Mouse (Mus musculus): ENCODE measurements at regions not wholly inside any gene's neighbourhood (a gene's known extent, or its start where the extent isn't known, plus 50 kb on each side); places are given as distances from the start of the nearest gene placed in this dataset.
A peak's percentile ranks its signal among the peaks of the same experiment; 100 is the strongest.

DNA sequence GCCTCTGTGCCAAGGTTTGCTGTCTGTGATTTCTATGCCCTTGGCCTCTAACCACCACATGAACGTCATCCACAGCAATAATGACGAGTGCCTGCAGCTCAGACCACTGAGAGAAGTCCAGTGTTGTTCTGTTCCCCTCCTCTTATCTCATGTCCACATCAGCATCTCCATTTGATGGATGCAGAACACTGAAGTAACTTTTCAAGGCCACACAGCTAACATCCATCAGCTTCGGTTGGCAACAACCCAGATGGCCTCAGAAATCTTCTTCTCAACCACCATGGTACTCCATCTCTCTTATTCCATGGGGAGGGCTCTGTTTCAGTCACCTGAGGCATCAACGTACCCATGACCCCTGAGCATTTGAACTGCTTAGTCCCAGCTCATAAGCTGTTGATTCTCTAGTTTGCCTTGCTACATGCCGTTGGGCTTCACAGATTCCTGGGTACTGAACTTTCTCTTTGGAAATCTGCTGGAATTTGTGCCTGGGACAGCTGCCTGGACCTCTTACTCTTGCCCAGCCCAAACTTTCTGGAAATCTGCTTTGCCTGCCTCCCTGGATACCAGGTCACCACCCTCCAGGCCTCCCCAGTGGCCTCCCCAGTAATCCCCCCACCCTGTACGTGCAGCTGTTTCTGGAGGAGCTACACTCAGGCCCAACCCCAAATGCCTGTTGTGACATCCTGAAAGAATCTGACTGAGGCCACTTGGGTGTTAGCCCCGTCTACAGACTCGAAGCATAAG lies 94.1 kb upstream of the Fggy start:
- ATAC-seq, result no peak
- Histone ChIP-seq H3K27ac (0 out of 2 replicates have a peak overlapping the region, but pooled peaks have one; percentile 13), H3K4me2 (replicated peaks) (no peak overlapping the region), H3K27me3 (replicated peaks) (no peaks in the 10 kb centered on the region), H3K4me3 (replicated peaks) (no peak overlapping the region), H3K36me3 (no peaks in the 10 kb centered on the region), H3K9me3 (no peaks in the 10 kb centered on the region), H3K9ac (no peak overlapping the region), H3K4me1 (replicated peaks) (no peaks in the 10 kb centered on the region)
- 74% methylated on average over 8 of the region's 8 CpGs for WGBS

DNA sequence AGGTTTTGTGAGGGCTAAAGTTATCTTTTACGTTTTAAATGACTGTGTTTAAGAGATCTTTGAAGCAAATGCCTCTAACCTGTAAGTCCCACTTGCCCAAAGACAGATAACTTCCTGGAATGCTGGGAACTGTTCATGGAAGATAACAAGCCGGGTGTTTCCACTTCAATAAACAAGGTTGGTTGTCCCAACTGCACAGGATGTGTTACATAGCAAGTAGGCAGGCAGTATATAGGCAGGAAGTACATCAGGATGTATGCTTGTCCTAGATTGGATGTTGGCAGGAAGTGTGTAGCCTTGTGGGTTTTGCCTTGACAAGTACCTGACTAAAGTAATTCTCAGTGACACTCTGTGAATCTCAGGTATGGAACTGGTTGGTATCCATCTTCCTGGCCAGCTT lies 90.7 kb upstream of the Fggy start:
- Histone ChIP-seq H3K9me3 (no peaks in the 10 kb centered on the region), H3K36me3 (no peaks in the 10 kb centered on the region), H3K9ac (no peak overlapping the region), H3K27me3 (replicated peaks) (no peaks in the 10 kb centered on the region), H3K4me3 (replicated peaks) (no peak overlapping the region), H3K4me2 (replicated peaks) (no peak overlapping the region), H3K4me1 (replicated peaks) (no peaks in the 10 kb centered on the region), H3K27ac (no peak overlapping the region)
- no peak for ATAC-seq
- WGBS, result 22% methylated on average over 2 of the region's 2 CpGs

DNA sequence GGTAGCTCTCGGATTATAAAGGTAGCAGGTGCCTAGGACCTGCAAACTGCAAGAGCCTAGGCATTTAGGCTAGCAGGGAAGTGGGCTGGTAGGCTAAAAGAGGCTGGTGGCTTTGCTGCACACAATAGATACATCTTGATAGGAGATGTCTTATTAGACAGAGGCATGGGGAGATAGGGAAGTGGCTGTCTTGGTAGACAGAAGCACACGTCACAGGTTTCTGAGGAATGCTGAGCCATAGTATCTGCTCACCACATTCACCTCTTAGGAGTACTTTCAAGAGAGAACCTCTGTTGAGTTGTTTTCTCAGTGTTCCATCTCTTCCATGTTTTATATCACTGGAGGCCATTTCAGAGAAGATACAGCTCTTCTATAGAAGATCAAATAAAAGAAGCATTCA lies 89.8 kb upstream of the Fggy start:
- no peak overlapping the region for H3K9ac ChIP-seq
- no peaks in the 10 kb centered on the region for H3K27me3 ChIP-seq (replicated peaks)
- no peak overlapping the region for H3K27ac ChIP-seq
- WGBS, result 87% methylated on average over 2 of the region's 2 CpGs
- H3K4me1 ChIP-seq (replicated peaks), result no peaks in the 10 kb centered on the region
- no peaks in the 10 kb centered on the region for H3K9me3 ChIP-seq
- no peak overlapping the region for H3K4me3 ChIP-seq (replicated peaks)
- no peak for ATAC-seq
- no peaks in the 10 kb centered on the region for H3K36me3 ChIP-seq
- H3K4me2 ChIP-seq (replicated peaks), result no peak overlapping the region

DNA sequence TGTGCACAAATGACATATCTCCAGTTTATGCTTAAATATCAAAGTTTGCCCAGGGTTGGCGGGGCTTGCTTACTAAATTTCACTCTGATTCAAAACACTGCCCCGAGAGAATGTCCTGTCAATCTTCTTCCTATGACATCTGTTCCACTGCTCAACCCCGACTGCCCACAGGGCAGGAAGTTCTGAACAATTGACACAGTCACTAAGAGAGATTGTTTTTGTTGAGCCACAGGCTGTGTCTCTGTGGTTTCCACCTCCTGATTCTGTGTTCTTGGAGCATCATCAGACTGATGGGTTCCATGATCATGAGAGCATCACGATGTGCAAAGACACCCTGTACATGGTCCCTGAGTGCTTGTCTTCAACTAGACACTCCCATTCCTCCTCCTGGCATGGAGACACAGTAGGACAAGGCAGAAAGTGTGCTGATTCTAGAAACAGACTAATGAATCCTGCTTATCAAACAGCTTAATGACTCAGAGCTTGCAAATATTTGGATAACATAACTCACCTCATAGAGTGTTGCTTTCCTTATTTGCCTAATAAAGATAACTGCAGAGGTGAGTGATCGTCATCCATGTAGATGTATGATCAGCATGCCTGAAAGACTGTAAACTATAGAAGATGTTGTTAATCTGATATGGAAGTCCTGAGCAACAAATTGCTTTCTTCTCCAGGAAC lies 82.4 kb upstream of the Fggy start:
- ATAC-seq, result no peak
- H3K27ac ChIP-seq, result no peak overlapping the region
- H3K9me3 ChIP-seq, result no peaks in the 10 kb centered on the region
- no peak overlapping the region for H3K4me3 ChIP-seq (replicated peaks)
- H3K4me2 ChIP-seq (replicated peaks), result no peak overlapping the region
- H3K27me3 ChIP-seq (replicated peaks), result no peaks in the 10 kb centered on the region
- WGBS, result 73% methylated on average over 5 of the region's 5 CpGs
- H3K4me1 ChIP-seq (replicated peaks), result no peaks in the 10 kb centered on the region
- no peak overlapping the region for H3K9ac ChIP-seq
- H3K36me3 ChIP-seq, result no peaks in the 10 kb centered on the region

DNA sequence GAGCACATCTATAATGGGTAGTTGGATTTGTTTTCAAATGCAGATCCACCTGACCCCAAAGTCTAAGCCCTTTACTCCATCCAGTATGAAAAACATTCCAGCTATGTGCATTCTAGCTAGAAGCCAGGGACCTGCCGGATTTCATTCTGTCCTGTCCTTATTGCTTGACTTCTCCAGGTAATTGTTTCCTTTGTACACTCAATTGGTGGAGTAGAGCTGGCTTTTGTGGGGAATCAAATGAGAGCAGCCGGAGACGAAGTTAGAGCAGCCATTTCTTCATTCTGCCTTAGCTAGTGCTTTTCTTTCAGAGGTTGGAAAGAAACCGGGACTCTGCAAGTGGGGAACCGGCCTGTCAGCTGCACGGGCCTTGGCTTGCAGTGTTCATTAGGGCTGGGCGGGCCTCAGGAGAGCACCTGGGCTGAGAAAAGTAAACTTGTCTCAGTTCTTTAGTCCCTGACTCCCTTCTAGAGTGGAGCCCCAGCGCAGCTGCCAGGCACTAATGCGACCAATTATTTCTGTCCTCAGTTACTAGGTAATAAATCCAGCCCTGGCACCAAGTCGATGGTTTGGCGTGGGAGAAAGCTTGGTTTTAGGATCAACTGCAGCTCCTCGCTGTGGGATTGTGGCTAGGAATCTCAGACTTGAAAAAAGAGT lies 81.1 kb upstream of the Fggy start:
- no peak for ATAC-seq
- 48% methylated on average over 12 of the region's 12 CpGs for WGBS
- H3K27me3 ChIP-seq (replicated peaks), result no peaks in the 10 kb centered on the region
- H3K4me2 ChIP-seq (replicated peaks), result no peak overlapping the region
- H3K9ac ChIP-seq, result no peak overlapping the region
- H3K4me1 ChIP-seq (replicated peaks), result no peaks in the 10 kb centered on the region
- H3K27ac ChIP-seq, result no peak overlapping the region
- H3K36me3 ChIP-seq, result no peaks in the 10 kb centered on the region
- no peak overlapping the region for H3K4me3 ChIP-seq (replicated peaks)
- no peaks in the 10 kb centered on the region for H3K9me3 ChIP-seq

DNA sequence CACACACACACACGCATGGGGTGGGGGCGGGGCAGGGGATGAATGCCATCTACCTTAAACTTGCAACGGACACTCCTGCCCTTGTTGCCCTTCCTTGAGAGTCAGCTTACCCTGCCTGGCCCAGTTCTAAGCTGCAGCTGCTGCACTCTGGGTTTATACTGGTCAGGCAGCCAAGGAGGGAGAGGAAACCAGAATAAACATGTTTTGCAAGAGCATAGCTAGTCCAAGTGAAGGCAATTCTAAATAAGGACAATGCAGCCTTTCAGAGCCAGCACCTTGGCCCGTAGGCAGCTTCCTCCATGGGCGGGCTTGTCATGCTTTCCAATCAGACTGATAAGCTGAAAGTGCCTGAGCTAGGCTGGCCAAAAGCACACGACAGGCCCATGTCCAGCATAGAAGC lies 73.7 kb upstream of the Fggy start:
- Histone ChIP-seq H3K9me3 (no peaks in the 10 kb centered on the region), H3K4me1 (replicated peaks) (peaks cover 12% of the 10 kb centered on the region; the same call in 1 of the 2 replicates), H3K27me3 (replicated peaks) (no peaks in the 10 kb centered on the region), H3K9ac (no peak overlapping the region), H3K4me3 (replicated peaks) (no peak overlapping the region), H3K36me3 (no peaks in the 10 kb centered on the region), H3K27ac (peak overlapping the region; percentile 51; the same call in 1 of the 2 replicates), H3K4me2 (replicated peaks) (no peak overlapping the region)
- 37% methylated on average over 6 of the region's 6 CpGs for WGBS
- peak; percentile 80 for ATAC-seq

DNA sequence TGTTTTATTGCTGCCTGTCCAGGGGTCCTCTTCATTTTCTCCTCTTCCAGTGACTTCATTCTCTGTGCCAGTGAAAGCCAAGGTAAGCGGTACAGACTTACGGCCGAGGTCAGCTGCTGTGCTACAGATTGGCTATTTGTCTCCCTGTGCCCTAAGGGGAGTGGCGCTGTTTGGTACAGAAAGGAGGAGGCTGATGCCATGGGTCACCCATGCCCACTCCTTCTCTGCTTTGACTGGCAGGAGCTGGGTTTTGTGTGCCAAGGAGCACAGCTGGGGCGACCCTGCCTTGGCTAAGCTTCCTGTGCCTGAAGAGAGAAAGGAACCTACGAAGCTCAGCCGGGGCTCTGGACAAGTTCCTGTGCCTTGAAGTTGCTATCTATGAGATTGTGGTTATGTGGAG lies 70.0 kb upstream of the Fggy start:
- Histone ChIP-seq H3K27ac (no peak overlapping the region), H3K36me3 (no peaks in the 10 kb centered on the region), H3K27me3 (replicated peaks) (no peaks in the 10 kb centered on the region), H3K9ac (no peak overlapping the region), H3K4me2 (replicated peaks) (no peak overlapping the region), H3K4me3 (replicated peaks) (no peak overlapping the region), H3K4me1 (replicated peaks) (peaks cover 10% of the 10 kb centered on the region; the same call in 1 of the 2 replicates), H3K9me3 (no peaks in the 10 kb centered on the region)
- no peak for ATAC-seq
- 63% methylated on average over 7 of the region's 7 CpGs for WGBS

DNA sequence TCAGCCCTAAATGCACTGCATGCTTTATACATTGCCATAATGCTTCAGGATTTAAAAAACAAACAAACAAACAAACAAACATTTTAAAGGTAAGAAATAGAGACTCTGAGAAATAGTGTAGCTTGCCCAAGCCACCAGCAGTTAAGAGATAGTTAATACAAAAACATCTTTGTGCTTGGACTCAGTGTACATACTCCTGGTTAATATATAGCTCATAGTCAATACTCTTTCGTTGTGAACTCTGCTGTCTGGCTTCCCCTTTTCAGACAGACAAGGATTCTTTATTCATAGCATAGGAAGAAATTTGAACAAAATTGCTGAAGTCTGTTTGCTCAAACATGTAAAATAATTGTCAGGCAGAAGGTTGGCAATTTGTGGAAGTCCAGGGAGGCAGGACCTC lies 69.3 kb upstream of the Fggy start:
- Histone ChIP-seq H3K4me2 (replicated peaks) (no peak overlapping the region), H3K36me3 (no peaks in the 10 kb centered on the region), H3K9me3 (no peaks in the 10 kb centered on the region), H3K27me3 (replicated peaks) (no peaks in the 10 kb centered on the region), H3K4me3 (replicated peaks) (no peak overlapping the region), H3K9ac (no peak overlapping the region), H3K4me1 (replicated peaks) (peaks cover 8% of the 10 kb centered on the region; the same call in 1 of the 2 replicates), H3K27ac (peak overlapping the region; percentile 42; the same call in 1 of the 2 replicates)
- 29% methylated on average over 1 of the region's 1 CpGs for WGBS
- peak; percentile 68 for ATAC-seq

DNA sequence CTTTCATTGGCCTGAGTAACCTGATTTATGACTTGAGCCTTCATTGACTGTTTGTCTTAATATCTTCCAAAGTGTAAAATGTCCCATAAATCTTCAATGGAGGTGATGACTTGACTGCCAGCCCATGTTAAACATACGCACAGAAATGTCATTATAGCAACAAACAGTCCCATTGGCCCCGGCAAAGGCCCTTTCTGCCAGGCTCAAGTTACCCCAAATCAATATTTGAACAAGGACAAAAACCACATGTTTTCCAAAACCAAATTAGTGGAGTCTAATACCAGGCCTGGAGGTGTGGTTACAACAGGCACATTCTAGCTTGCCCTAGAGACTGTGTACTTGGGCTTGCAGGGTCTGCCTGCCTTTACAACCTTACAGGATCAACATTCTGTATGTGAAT lies 68.2 kb upstream of the Fggy start:
- Histone ChIP-seq H3K4me3 (replicated peaks) (no peak overlapping the region), H3K27me3 (replicated peaks) (no peaks in the 10 kb centered on the region), H3K36me3 (no peaks in the 10 kb centered on the region), H3K9me3 (no peaks in the 10 kb centered on the region), H3K4me2 (replicated peaks) (no peak overlapping the region), H3K27ac (no peak overlapping the region), H3K9ac (no peak overlapping the region), H3K4me1 (replicated peaks) (peaks cover 3% of the 10 kb centered on the region; the same call in 1 of the 2 replicates)
- 50% methylated on average over 2 of the region's 2 CpGs for WGBS
- ATAC-seq, result 0 out of 2 replicates have a peak, but pooled peaks have one; percentile 29

DNA sequence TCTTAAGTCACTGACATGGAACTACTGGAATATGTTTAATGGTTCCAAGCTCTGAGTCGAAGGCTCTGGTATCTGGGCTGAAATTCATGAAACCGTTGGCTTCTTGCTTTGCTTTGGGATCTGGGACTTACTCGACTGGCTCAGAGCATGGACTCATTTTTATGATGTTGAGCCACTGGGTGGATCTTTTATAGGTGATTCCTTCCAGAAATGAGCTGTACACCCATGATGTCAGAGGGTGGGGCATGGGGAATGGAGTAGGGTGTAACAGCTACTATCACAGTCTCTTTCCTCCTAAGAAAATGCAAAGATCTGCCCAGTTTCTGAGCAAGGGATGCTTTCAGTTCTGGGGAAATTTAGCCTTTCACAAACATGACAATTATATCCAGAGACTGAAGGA lies 57.0 kb upstream of the Fggy start:
- no peak overlapping the region for H3K27ac ChIP-seq

DNA sequence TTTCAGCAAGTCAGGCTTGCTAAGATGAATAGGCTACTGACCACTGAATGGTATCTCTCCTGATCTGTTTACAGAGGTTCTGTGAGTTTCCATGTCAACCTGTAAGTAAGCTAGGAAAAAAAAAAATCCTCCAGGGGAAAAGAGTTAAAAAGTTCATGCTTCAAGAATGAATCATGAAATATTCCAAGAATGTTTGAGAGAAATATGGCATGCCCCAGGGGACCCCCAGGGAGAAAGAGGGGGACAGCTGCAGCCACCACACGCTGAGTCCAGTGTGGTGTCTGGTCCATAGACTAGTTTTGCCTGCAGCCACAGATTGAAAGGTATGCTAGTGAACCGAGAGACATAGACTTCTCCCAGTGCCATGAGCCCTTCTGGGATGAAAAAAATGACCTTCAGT lies 56.1 kb upstream of the Fggy start:
- H3K4me3 ChIP-seq (replicated peaks), result no peak overlapping the region
- H3K9me3 ChIP-seq, result no peaks in the 10 kb centered on the region
- no peak overlapping the region for H3K9ac ChIP-seq
- 56% methylated on average over 2 of the region's 2 CpGs for WGBS
- no peak overlapping the region for H3K4me2 ChIP-seq (replicated peaks)
- H3K4me1 ChIP-seq (replicated peaks), result no peaks in the 10 kb centered on the region
- H3K27ac ChIP-seq, result no peak overlapping the region
- no peaks in the 10 kb centered on the region for H3K27me3 ChIP-seq (replicated peaks)
- no peaks in the 10 kb centered on the region for H3K36me3 ChIP-seq
- ATAC-seq, result no peak

More for the DNA sequence above, 57.0 kb upstream of the Fggy start:
- H3K27me3 ChIP-seq (replicated peaks), result no peaks in the 10 kb centered on the region
- no peaks in the 10 kb centered on the region for H3K4me1 ChIP-seq (replicated peaks)
- no peak overlapping the region for H3K9ac ChIP-seq
- H3K9me3 ChIP-seq, result no peaks in the 10 kb centered on the region
- no peaks in the 10 kb centered on the region for H3K36me3 ChIP-seq
- no peak for ATAC-seq
- no peak overlapping the region for H3K4me3 ChIP-seq (replicated peaks)
- 78% methylated on average over 3 of the region's 3 CpGs for WGBS
- H3K4me2 ChIP-seq (replicated peaks), result no peak overlapping the region

DNA sequence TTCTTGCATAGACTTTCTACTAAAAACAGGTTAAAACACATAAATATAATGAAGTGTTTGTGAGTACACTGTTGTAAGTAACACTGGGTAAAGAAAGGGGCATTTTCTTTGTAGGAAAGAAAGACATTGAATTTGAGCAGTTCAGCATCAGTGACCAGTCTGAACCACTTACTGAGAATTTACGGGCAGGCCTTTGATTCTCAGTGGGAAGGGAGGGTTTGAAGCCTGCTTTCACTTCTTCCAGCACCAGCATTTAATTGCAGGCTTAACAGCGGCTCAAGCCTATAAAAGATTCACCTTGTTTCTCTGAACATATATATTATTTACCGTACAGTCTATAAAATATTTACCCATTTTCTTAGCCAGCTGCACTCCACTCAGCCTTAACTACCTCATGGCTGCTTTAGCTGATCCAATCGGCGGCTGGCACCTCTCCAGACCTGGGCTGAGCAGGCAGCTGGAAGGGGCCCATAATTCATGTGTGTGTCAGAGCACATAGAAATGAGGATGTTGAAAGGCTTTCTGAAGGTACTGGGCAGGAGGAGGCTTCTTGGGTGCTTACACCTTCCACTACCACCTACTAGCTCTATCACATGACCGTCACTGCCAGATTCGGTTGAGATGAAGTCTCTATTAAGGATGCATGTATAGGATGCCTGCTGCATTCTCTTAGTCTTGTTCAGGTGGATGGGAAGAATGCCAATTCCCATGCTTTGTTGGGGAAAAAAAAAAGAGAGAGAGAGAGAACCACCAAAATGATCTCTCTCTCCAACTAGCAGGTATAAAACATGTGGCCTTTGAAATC lies 50.0 kb upstream of the Fggy start:
- peak; percentile 80 for ATAC-seq
- H3K27me3 ChIP-seq (replicated peaks), result no peaks in the 10 kb centered on the region
- H3K4me1 ChIP-seq (replicated peaks), result 0 out of 2 replicates have a peak, but pooled peaks cover 3% of the 10 kb centered on the region
- no peak overlapping the region for H3K27ac ChIP-seq
- H3K4me2 ChIP-seq (replicated peaks), result no peak overlapping the region
- H3K36me3 ChIP-seq, result no peaks in the 10 kb centered on the region
- WGBS, result 37% methylated on average over 7 of the region's 7 CpGs
- H3K4me3 ChIP-seq (replicated peaks), result no peak overlapping the region
- no peaks in the 10 kb centered on the region for H3K9me3 ChIP-seq
- no peak overlapping the region for H3K9ac ChIP-seq
